28 mouse cellular contexts compared by ENCODE assay signal in the genomic region with DNA sequence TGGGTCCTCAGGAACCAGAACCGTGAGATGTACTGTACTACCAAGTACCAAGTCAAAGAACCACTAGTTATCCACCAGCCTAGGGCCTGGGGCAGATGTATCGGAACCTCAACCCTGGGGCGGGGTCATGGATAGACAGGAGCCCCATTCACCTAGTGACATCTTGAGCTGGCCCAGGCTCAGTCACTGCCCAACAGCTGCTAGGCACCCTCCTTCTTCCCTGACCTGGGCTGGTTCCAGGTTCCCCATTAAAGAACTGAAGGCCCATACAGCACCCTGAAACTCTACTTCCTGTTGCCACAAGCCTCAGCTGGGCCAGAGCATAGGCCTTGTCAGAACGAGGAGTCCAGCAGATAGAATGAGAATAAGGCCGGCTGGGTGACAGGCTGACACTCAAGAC. TPM values are rescaled to one million over a fixed set of nuclear protein-coding genes. Genes with fewer than 3 reads are reported as not detected.
"Had no signal": no experiment of that assay in that cellular context is flagged by ENCODE, and none has a peak within 500 bp of the region (broad histone marks: within the 10 kb centered on the region; RNA-seq: fewer than 3 reads in every experiment).

No protein-coding gene starts in this region.

- H3K4me1 ChIP-seq: limb, embryonic 12.5 days; limb, embryonic 15.5 days; neural tube, embryonic 13.5 days; stomach, embryonic 15.5 days had no signal

- ATAC-seq: intestine, postnatal 0 days; liver, postnatal 0 days; lung, postnatal 0 days had no signal

- H3K4me3 ChIP-seq: layer of hippocampus, adult 2 months; limb, embryonic 12.5 days; limb, embryonic 15.5 days; neural tube, embryonic 13.5 days; stomach, embryonic 15.5 days had no signal

- H3K4me2 ChIP-seq: limb, embryonic 12.5 days; limb, embryonic 15.5 days; liver, embryonic 11.5 days; lung, embryonic 14.5 days; neural tube, embryonic 13.5 days; stomach, embryonic 15.5 days had no signal

- H3K9me3 ChIP-seq: limb, embryonic 12.5 days; limb, embryonic 15.5 days; neural tube, embryonic 13.5 days; stomach, embryonic 15.5 days had no signal

- H3K27ac ChIP-seq: kidney, postnatal 0 days; layer of hippocampus, adult 2 months; limb, embryonic 12.5 days; limb, embryonic 15.5 days; liver, embryonic 14.5 days; macrophage; neural tube, embryonic 13.5 days; stomach, embryonic 15.5 days had no signal

- DNase-seq: kidney, adult 2 months; kidney, postnatal 25 days; layer of hippocampus, adult 9-11 months; left cerebral cortex, postnatal 4 days; liver, postnatal 0 days; lung, embryonic 14.5 days; midbrain, embryonic 14.5 days; retina, postnatal 1 day; right cerebral cortex, postnatal 25 days; spleen, adult 18-20 months; thymus, adult 18-20 months; thymus, postnatal 36 days had no signal

- H3K9ac ChIP-seq: limb, embryonic 12.5 days; limb, embryonic 15.5 days; liver, embryonic 14.5 days; liver, postnatal 0 days; lung, embryonic 14.5 days; neural tube, embryonic 13.5 days; stomach, embryonic 15.5 days had no signal

- H3K27me3 ChIP-seq: limb, embryonic 12.5 days; limb, embryonic 15.5 days; neural tube, embryonic 13.5 days; stomach, embryonic 15.5 days had no signal

RNA-seq across cellular contexts. Expression of gene Fndc8, which starts 7.8 kb away (rescaled TPM):
- total RNA-seq: layer of hippocampus, adult 2 months; layer of hippocampus, postnatal 25 days; left cerebral cortex, adult 18-20 months; left cerebral cortex, postnatal 10 days; left cerebral cortex, postnatal 4 days; midbrain, postnatal 0 days; neutrophil, adult 5-6 weeks had no signal
- polyA plus RNA-seq: lung, embryonic 14.5 days; macrophage had no signal

RNA-seq across cellular contexts. Expression of gene Unc45b, which starts 10.6 kb away (rescaled TPM):
- total RNA-seq: neutrophil, adult 5-6 weeks had no signal
- polyA plus RNA-seq: macrophage had no signal
